Mouse (Mus musculus): ENCODE measurements around the gene Plekha1.

DNA sequence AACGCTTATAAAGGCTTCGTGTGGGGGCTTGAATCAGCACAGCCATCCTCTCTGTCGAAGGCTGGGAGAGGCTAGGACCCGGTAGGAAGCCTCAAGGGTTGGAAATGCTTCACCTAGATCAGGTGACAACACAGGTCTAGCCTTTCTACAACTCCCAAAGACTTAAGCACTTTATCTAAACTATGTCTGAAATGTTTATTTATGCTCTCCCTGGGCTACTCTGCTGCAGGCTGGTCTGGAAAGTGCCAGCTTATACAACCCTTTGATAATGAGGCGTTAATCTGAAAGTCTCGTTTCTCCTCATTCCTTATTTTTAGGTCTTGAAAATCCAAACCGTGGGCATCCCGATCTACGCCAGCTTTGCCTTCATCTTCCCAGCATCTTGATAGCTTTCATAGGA is 41.6 kb upstream of the Plekha1 start:
- TF ChIP-seq CTCF (IDR thresholded peaks at IDR 0.05; ENCODE audit: borderline replicate concordance, extremely low read depth, insufficient read depth, insufficient read length) (no peak), POLR2A (IDR thresholded peaks at IDR 0.05; ENCODE audit: borderline replicate concordance, extremely low read depth, insufficient read depth, insufficient read length, poor library complexity, severe bottlenecking) (no peak)
